Mouse (Mus musculus): ENCODE results near the gene Sfr1. TPM values are rescaled to one million over a fixed set of nuclear protein-coding genes. Genes with fewer than 3 reads are reported as not detected.

Sfr1 gene
- total RNA-seq, 2 experiments from 2014 or later: 73.1 to 77.1 TPM

DNA sequence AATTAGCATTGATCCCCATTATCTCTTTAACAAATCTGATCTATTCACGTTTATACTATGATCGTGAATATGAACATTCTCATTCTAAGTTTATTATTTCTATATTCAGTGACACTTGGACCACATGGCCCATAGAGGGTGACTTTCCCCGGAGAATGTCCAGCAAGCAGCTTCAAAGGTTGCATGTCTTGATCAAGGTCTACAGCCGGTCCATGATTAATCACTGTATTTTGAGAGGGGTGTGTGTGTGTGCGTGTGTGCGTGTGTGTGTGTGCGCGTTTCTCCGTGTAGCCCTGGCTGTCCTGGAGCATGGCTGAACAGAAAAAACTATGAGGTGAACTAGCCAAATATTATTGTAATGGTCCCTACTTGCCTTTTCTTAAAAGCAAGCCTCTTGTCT lies 21.0 kb downstream of the Sfr1 start:
- DNase-seq: no peak

DNA sequence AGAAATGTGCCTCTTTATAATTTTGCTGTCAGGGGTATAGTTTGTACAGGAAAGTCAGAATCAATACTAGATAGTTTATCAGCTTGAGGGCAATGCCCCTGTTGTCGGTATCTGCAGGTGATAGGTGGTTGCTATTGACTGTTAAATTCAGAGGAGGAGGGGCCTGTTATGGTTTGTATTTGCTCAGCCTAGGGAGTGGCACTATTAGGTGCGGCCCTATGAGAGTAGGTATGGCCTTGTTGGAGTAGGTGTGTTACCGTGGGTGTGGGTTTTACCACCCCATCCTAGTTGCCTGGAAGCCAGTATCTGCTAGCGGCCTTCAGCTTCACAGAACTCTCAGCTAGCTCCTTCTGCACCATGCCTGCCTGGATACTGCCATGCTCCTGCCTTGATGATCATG lies 22.4 kb downstream of the Sfr1 start:
- no peak for DNase-seq

GRCm38 (mm10) chr19:47754931-47755330 lies 23.4 kb downstream of the Sfr1 start:
- no peak for DNase-seq

GRCm38 (mm10) chr19:47755625-47756024 lies 24.1 kb downstream of the Sfr1 start:
- peak; percentile 25 for DNase-seq

DNA sequence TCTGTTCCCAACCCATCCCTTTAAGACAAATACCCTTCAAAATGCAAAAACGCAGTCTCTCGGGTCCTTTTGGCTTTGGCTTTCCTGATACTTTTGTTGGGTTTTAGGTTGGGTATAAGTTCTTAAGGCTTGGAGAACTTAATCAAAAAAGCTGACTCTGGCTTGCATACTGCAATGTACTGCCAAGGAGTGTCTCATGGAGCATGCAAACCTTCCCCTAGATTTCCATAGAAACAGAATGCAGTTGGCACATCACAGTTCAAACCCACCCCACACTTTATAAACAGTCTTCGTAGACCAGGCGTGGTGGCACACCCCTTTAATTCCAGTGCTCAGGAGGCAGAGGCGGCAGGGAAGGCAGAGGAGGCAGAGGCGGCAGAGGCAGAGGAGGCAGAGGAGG lies 46.4 kb downstream of the Sfr1 start:
- no peak for DNase-seq

GRCm38 (mm10) chr19:47780145-47780544 lies 48.7 kb downstream of the Sfr1 start:
- DNase-seq: no peak

DNA sequence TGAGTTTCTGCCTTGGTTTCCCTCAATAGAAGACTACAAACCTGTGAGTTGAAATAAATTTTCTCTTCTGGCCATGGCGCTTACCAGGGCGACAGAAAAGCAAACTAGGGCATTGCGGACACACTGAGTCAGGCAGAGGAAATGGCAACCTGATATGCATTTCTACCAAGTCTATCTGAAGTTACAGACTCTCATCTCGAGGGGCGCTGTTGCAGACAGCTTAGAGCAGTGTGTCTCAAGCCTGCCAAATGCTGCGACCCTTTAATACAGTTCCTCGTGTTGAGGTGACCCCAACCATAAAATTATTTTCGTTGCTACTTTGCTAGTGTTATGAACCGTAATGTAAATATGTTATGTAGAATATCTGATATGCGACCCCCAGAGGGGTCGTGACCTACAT lies 49.5 kb downstream of the Sfr1 start:
- DNase-seq: no peak

GRCm38 (mm10) chr19:47783898-47784297 lies 52.4 kb downstream of the Sfr1 start:
- no peak for DNase-seq

Small RNA genes within 50 kb of the gene (microRNA-seq; reads per million reads assigned to microRNA genes)
- 0 reads per million in 2 experiments for gene Mir8090

Other genes starting within 250 kb of the Sfr1 start
- gene Stn1, start 194.2 kb upstream of the Sfr1 start, total RNA-seq (2021): 10 to 100 TPM; 23.1 to 26.3 TPM
- 100 to 1,000 TPM; 131 to 139 TPM for gene Slk, start 152.0 kb upstream of the Sfr1 start, total RNA-seq (2021)
- gene Col17a1, start 39.6 kb upstream of the Sfr1 start, total RNA-seq (2021): under 1 TPM; 0.17 to 0.25 TPM
- 10 to 100 TPM; 68.9 to 69.7 TPM for gene Gsto1, start 123.3 kb downstream of the Sfr1 start, total RNA-seq (2021)
- gene Gsto2, start 133.9 kb downstream of the Sfr1 start, total RNA-seq (2021): 1 to 10 TPM; 1.5 to 1.8 TPM
- gene Cfap43, start 187.6 kb downstream of the Sfr1 start, total RNA-seq (2021): not detected
- 10 to 100 TPM; 21.6 TPM for gene Itprip, start 187.6 kb downstream of the Sfr1 start, total RNA-seq (2021)
- 1 to 10 TPM; 2.2 to 2.3 TPM for gene Cfap58, start 206.0 kb downstream of the Sfr1 start, total RNA-seq (2021)